Mouse (Mus musculus): ENCODE results near the gene Marc2. TPM values are rescaled to one million over a fixed set of nuclear protein-coding genes. Genes with fewer than 3 reads are reported as not detected.

Gene Marc2
- polyA plus RNA-seq (2014; fragmentation: Nextera tagmentation; extraction: Ambion mirVana): 109 and 114 TPM in 2 replicates

DNA sequence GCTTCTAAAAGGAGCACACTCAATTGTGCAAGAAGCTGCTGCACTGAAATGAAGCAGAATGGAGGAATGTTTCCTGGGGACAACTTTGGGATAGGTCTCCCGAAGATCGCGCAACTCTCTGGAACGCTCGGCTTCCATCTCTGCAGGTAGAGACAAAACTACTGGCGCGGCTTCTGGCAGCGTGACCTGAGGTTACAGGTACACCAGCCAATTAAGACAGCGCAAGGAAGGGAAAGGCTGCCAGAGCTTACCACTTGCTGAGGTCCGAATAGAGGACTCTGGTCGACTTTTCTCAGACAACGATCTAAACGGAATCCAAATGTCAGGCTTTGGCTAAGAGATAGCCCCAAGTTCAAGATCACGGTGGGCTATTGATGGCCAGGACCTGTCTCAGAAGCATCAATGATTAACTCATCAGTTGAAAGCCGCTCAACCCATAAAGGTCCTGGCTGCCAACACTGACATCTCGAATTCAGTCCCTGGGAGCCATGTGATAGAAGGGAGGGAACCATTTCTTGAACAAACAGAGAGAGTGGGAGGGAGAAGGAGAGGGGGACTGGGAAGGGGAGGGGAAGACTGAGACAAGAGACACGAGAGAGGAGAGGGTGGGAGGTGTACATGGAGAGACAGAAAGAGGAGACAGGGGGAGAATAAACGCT is at the start of gene Marc2:
Gene Marc2, minus strand, starts transcription at position 360 of the 659 bp plus-strand sequence.
- Histone ChIP-seq H3K27ac (ENCODE audit: low read depth, low read length) (no peak within 1 kb of the TSS), H3K4me2 (replicated peaks; ENCODE audit: low read depth, low read length) (peak within 1 kb of the TSS; percentile 83), H3K9me3 (ENCODE audit: control insufficient read depth, low read length) (no peaks in the 10 kb centered on the region), H3K27me3 (ENCODE audit: control insufficient read depth, insufficient read depth, low read length) (peaks cover 5% of the 10 kb centered on the region; the same call in 1 of the 2 replicates), H3K4me3 (ENCODE audit: low read depth, low read length) (peak within 1 kb of the TSS; percentile 70), H3K4me1 (replicated peaks; ENCODE audit: control insufficient read depth, insufficient read depth, low read length) (no peaks in the 10 kb centered on the region), H3K36me3 (ENCODE audit: control insufficient read depth, insufficient read depth, low read length) (no peaks in the 10 kb centered on the region), H3K9ac (ENCODE audit: low read depth, low read length) (peak within 1 kb of the TSS; percentile 66)
- WGBS: 4% methylated on average over 18 of the region's 18 CpGs
- ATAC-seq (ENCODE audit: low FRiP score) (peak; percentile 28; the same call in 1 of the 2 replicates), DNase-seq (ENCODE audit: low spot score) (no peak)

GRCm38 (mm10) chr1:184891998-184892397 is 45.7 kb upstream of the Marc2 start:
- Histone ChIP-seq H3K4me1 (replicated peaks; ENCODE audit: control insufficient read depth, insufficient read depth, low read length) (no peaks in the 10 kb centered on the region), H3K27ac (ENCODE audit: low read depth, low read length) (no peak overlapping the region), H3K4me3 (ENCODE audit: low read depth, low read length) (no peak overlapping the region), H3K27me3 (ENCODE audit: control insufficient read depth, insufficient read depth, low read length) (no peaks in the 10 kb centered on the region), H3K9ac (ENCODE audit: low read depth, low read length) (no peak overlapping the region), H3K9me3 (ENCODE audit: control insufficient read depth, low read length) (no peaks in the 10 kb centered on the region), H3K36me3 (ENCODE audit: control insufficient read depth, insufficient read depth, low read length) (no peaks in the 10 kb centered on the region), H3K4me2 (replicated peaks; ENCODE audit: low read depth, low read length) (no peak overlapping the region)
- WGBS: 85% methylated on average over 3 of the region's 3 CpGs
- ATAC-seq (ENCODE audit: low FRiP score) (no peak), DNase-seq (ENCODE audit: low spot score) (no peak)

GRCm38 (mm10) chr1:184889454-184889853 is 43.2 kb upstream of the Marc2 start:
- Histone ChIP-seq H3K4me1 (replicated peaks; ENCODE audit: control insufficient read depth, insufficient read depth, low read length) (no peaks in the 10 kb centered on the region), H3K36me3 (ENCODE audit: control insufficient read depth, insufficient read depth, low read length) (no peaks in the 10 kb centered on the region), H3K4me2 (replicated peaks; ENCODE audit: low read depth, low read length) (no peak overlapping the region), H3K27me3 (ENCODE audit: control insufficient read depth, insufficient read depth, low read length) (no peaks in the 10 kb centered on the region), H3K27ac (ENCODE audit: low read depth, low read length) (no peak overlapping the region), H3K9me3 (ENCODE audit: control insufficient read depth, low read length) (no peaks in the 10 kb centered on the region), H3K4me3 (ENCODE audit: low read depth, low read length) (no peak overlapping the region), H3K9ac (ENCODE audit: low read depth, low read length) (no peak overlapping the region)
- ATAC-seq (ENCODE audit: low FRiP score): no peak
- WGBS: 87% methylated on average over 6 of the region's 6 CpGs
- no peak for DNase-seq (ENCODE audit: low spot score)

GRCm38 (mm10) chr1:184886160-184886559 is 39.9 kb upstream of the Marc2 start:
- WGBS: 61% methylated on average over 1 of the region's 1 CpGs
- H3K4me2 ChIP-seq (replicated peaks; ENCODE audit: low read depth, low read length): no peak overlapping the region
- peaks cover 26% of the 10 kb centered on the region for H3K27me3 ChIP-seq (ENCODE audit: control insufficient read depth, insufficient read depth, low read length)
- peaks cover 7% of the 10 kb centered on the region for H3K4me1 ChIP-seq (replicated peaks; ENCODE audit: control insufficient read depth, insufficient read depth, low read length)
- ATAC-seq (ENCODE audit: low FRiP score): no peak
- no peak overlapping the region for H3K9ac ChIP-seq (ENCODE audit: low read depth, low read length)
- DNase-seq (ENCODE audit: low spot score): no peak
- no peak overlapping the region for H3K27ac ChIP-seq (ENCODE audit: low read depth, low read length)
- H3K9me3 ChIP-seq (ENCODE audit: control insufficient read depth, low read length): no peaks in the 10 kb centered on the region
- H3K36me3 ChIP-seq (ENCODE audit: control insufficient read depth, insufficient read depth, low read length): no peaks in the 10 kb centered on the region
- no peak overlapping the region for H3K4me3 ChIP-seq (ENCODE audit: low read depth, low read length)

DNA sequence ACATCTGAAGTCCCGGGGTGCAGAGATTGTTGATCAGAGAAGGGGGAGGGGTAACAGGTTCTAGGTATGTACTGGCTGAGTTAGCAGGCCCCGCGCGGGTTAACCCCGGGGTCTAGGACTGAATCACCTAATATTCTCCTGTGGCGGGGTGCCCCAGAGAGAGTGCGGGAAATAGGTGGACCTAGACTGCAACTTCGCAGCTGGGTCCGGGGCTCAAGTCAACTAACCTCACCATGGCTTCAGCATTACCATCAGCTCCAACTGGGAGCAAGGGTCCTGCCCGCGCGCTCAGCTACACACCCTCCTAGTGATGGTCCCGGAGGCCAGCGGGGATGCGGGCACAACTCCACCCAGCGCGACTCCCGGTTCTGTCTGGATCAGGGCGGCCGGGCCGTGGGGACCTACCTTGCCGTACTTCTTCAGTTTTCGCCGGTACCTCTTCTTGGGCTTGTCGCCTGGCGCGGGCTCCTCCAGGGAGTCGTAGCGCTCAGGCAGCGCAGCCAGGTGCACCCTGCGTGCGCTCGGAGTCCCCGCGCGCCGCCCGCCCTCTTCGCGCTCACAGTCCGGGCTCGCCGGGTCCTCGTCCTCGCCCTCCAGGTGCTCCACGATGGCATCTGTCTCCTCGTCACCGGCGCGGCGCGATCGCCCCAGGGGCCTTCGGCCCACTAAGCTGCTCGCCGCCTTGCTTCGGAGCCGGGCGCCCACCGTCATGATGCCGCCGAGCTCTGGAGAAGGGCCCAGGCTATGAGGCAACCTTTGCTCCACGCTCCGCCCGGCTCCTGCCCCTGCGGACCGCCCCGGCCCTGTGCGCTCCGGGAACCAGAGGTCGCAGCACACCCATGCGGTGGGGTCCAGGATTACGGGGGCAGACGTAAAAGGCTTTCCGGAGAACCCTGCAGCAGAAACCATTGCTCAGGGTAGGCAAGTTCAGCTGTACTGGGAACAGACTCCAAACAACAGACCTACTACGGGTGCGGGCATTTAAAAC is 36.3 kb upstream of the Marc2 start, which contains the start of gene C130074G19Rik:
Gene C130074G19Rik, minus strand, starts transcription at position 938 of the 988 bp plus-strand sequence.
- no peaks in the 10 kb centered on the region for H3K9me3 ChIP-seq (ENCODE audit: control insufficient read depth, low read length)
- ATAC-seq (ENCODE audit: low FRiP score) (peak; percentile 68), DNase-seq (ENCODE audit: low spot score) (peak; percentile 56)
- H3K27ac ChIP-seq (ENCODE audit: low read depth, low read length): no peak within 1 kb of the TSS
- H3K9ac ChIP-seq (ENCODE audit: low read depth, low read length): peak within 1 kb of the TSS; percentile 34; the same call in 1 of the 2 replicates
- peaks cover 28% of the 10 kb centered on the region for H3K27me3 ChIP-seq (ENCODE audit: control insufficient read depth, insufficient read depth, low read length)
- H3K4me1 ChIP-seq (replicated peaks; ENCODE audit: control insufficient read depth, insufficient read depth, low read length): peaks cover 7% of the 10 kb centered on the region
- WGBS: 2% methylated on average over 77 of the region's 77 CpGs
- peak within 1 kb of the TSS; percentile 31 for H3K4me3 ChIP-seq (ENCODE audit: low read depth, low read length)
- no peaks in the 10 kb centered on the region for H3K36me3 ChIP-seq (ENCODE audit: control insufficient read depth, insufficient read depth, low read length)
- H3K4me2 ChIP-seq (replicated peaks; ENCODE audit: low read depth, low read length): peak within 1 kb of the TSS; percentile 86

- H3K27me3 ChIP-seq (ENCODE audit: control insufficient read depth, insufficient read depth, low read length): peaks cover 28% of the 10 kb centered on the region
- no peak overlapping the region for H3K4me2 ChIP-seq (replicated peaks; ENCODE audit: low read depth, low read length)
- H3K4me1 ChIP-seq (replicated peaks; ENCODE audit: control insufficient read depth, insufficient read depth, low read length): peaks cover 7% of the 10 kb centered on the region
Observed at GRCm38 (mm10) chr1:184881861-184882260, 35.6 kb upstream of the Marc2 start.

DNA sequence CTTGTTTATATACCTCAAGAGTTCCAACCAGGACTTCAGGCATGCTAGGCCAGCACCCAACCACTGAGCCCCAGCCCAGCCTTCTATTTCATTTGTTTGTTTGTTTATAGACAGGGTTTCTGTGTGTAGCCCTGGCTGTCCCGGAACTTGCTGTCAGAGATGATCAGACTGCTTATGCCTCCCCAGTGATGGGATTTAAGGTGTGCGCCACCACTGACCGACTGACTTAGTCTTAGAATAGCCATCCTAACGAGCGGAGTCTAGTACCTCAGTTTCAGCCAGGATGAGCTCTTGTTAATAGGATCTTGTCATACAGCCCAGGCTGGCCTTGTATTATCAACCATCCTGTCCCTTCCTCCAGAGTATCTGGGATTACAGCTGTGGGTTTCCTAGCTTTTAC is 35.0 kb upstream of the Marc2 start:
- no peak overlapping the region for H3K27ac ChIP-seq (ENCODE audit: low read depth, low read length)
- no peaks in the 10 kb centered on the region for H3K9me3 ChIP-seq (ENCODE audit: control insufficient read depth, low read length)
- H3K4me2 ChIP-seq (replicated peaks; ENCODE audit: low read depth, low read length): no peak overlapping the region
- H3K36me3 ChIP-seq (ENCODE audit: control insufficient read depth, insufficient read depth, low read length): no peaks in the 10 kb centered on the region
- WGBS: 87% methylated on average over 5 of the region's 5 CpGs
- no peak overlapping the region for H3K9ac ChIP-seq (ENCODE audit: low read depth, low read length)
- H3K27me3 ChIP-seq (ENCODE audit: control insufficient read depth, insufficient read depth, low read length): peaks cover 28% of the 10 kb centered on the region
- no peak for DNase-seq (ENCODE audit: low spot score)
- H3K4me1 ChIP-seq (replicated peaks; ENCODE audit: control insufficient read depth, insufficient read depth, low read length): peaks cover 7% of the 10 kb centered on the region
- no peak for ATAC-seq (ENCODE audit: low FRiP score)
- H3K4me3 ChIP-seq (ENCODE audit: low read depth, low read length): no peak overlapping the region

More at GRCm38 (mm10) chr1:184881861-184882260, 35.6 kb upstream of the Marc2 start:
- ATAC-seq (ENCODE audit: low FRiP score) (no peak), DNase-seq (ENCODE audit: low spot score) (no peak)
- WGBS: 67% methylated on average over 7 of the region's 7 CpGs
- Histone ChIP-seq H3K27ac (ENCODE audit: low read depth, low read length) (no peak overlapping the region), H3K36me3 (ENCODE audit: control insufficient read depth, insufficient read depth, low read length) (no peaks in the 10 kb centered on the region), H3K9ac (ENCODE audit: low read depth, low read length) (no peak overlapping the region), H3K9me3 (ENCODE audit: control insufficient read depth, low read length) (no peaks in the 10 kb centered on the region), H3K4me3 (ENCODE audit: low read depth, low read length) (no peak overlapping the region)

DNA sequence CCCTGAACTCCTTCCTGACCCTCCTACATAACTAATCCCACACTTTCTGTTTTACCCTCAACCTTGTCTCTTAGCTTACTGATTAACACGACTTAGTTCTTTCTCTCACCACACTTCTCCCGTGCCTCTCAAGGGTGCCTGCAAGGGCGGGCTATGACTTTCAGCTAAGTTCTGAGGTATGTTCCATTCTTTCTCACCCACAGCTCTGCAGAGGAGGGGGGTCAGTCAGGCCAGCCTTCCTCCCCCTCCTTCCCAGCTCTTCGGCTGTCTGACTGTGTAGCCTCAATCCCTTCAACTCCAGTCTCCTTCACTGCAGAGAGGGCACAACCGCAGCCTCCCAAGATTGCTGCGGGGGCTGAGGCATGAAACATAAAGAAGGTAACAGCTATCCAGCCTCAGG is 32.6 kb upstream of the Marc2 start:
- 75% methylated on average over 6 of the region's 6 CpGs for WGBS
- Histone ChIP-seq H3K27me3 (ENCODE audit: control insufficient read depth, insufficient read depth, low read length) (peaks cover 26% of the 10 kb centered on the region), H3K4me1 (replicated peaks; ENCODE audit: control insufficient read depth, insufficient read depth, low read length) (peaks cover 7% of the 10 kb centered on the region), H3K4me3 (ENCODE audit: low read depth, low read length) (no peak overlapping the region), H3K9ac (ENCODE audit: low read depth, low read length) (no peak overlapping the region), H3K4me2 (replicated peaks; ENCODE audit: low read depth, low read length) (no peak overlapping the region), H3K36me3 (ENCODE audit: control insufficient read depth, insufficient read depth, low read length) (no peaks in the 10 kb centered on the region), H3K27ac (ENCODE audit: low read depth, low read length) (no peak overlapping the region), H3K9me3 (ENCODE audit: control insufficient read depth, low read length) (no peaks in the 10 kb centered on the region)
- DNase-seq (ENCODE audit: low spot score) (no peak), ATAC-seq (ENCODE audit: low FRiP score) (no peak)

All from hindbrain, embryonic 11.5 days (tissue).